Mouse (Mus musculus): ENCODE measurements around the gene Me1. TPM values are rescaled to one million over a fixed set of nuclear protein-coding genes. Genes with fewer than 3 reads are reported as not detected.
A peak's percentile ranks its signal among the peaks of the same experiment; 100 is the strongest.

The Me1 gene
- total and polyA plus RNA-seq, 2 experiments from 2014 or later, result 37.5 to 76.5 TPM

- Histone ChIP-seq H3K27me3 (ENCODE audit: insufficient read depth, low read length) (no peaks in the 10 kb centered on the region), H3K36me3 (ENCODE audit: insufficient read depth, low read length) (no peaks in the 10 kb centered on the region), H3K9me3 (ENCODE audit: low read length) (no peaks in the 10 kb centered on the region), H3K4me1 (ENCODE audit: insufficient read depth, low read length) (no peaks in the 10 kb centered on the region), H3K9ac (replicated peaks; ENCODE audit: low read length) (no peak overlapping the region), H3K4me3 (ENCODE audit: low read length) (no peak overlapping the region), H3K27ac (no peak overlapping the region), H3K4me2 (ENCODE audit: low read depth, low read length) (no peak overlapping the region)
- no peak for TF ChIP-seq CTCF (IDR thresholded peaks at IDR 0.05; ENCODE audit: low read depth)
- ATAC-seq (no peak), DNase-seq (ENCODE audit: low spot score) (no peak)
- WGBS, result 58% methylated on average over 5 of the region's 5 CpGs
These were observed 44.9 kb downstream of the Me1 start for GRCm38 (mm10) chr9:86650822-86651221.

- ATAC-seq (no peak), DNase-seq (ENCODE audit: low spot score) (no peak)
- Histone ChIP-seq H3K36me3 (ENCODE audit: insufficient read depth, low read length) (no peaks in the 10 kb centered on the region), H3K9me3 (ENCODE audit: low read length) (no peaks in the 10 kb centered on the region), H3K9ac (replicated peaks; ENCODE audit: low read length) (no peak overlapping the region), H3K27ac (no peak overlapping the region), H3K27me3 (ENCODE audit: insufficient read depth, low read length) (no peaks in the 10 kb centered on the region), H3K4me2 (ENCODE audit: low read depth, low read length) (no peak overlapping the region), H3K4me3 (ENCODE audit: low read length) (no peak overlapping the region), H3K4me1 (ENCODE audit: insufficient read depth, low read length) (no peaks in the 10 kb centered on the region)
- no peak for TF ChIP-seq CTCF (IDR thresholded peaks at IDR 0.05; ENCODE audit: low read depth)
- 63% methylated on average over 7 of the region's 7 CpGs for WGBS
These were observed 47.7 kb downstream of the Me1 start for GRCm38 (mm10) chr9:86647931-86648550.

- no peak overlapping the region for H3K4me2 ChIP-seq (ENCODE audit: low read depth, low read length)
- H3K9ac ChIP-seq (replicated peaks; ENCODE audit: low read length), result no peak overlapping the region
- no peaks in the 10 kb centered on the region for H3K4me1 ChIP-seq (ENCODE audit: insufficient read depth, low read length)
- H3K27ac ChIP-seq, result no peak overlapping the region
- H3K27me3 ChIP-seq (ENCODE audit: insufficient read depth, low read length), result no peaks in the 10 kb centered on the region
- H3K36me3 ChIP-seq (ENCODE audit: insufficient read depth, low read length), result no peaks in the 10 kb centered on the region
- no peaks in the 10 kb centered on the region for H3K9me3 ChIP-seq (ENCODE audit: low read length)
- no peak overlapping the region for H3K4me3 ChIP-seq (ENCODE audit: low read length)
- DNase-seq (ENCODE audit: low spot score), result no peak
- 0% methylated on average over 1 of the region's 1 CpGs for WGBS
- ATAC-seq, result no peak
- TF ChIP-seq CTCF (IDR thresholded peaks at IDR 0.05; ENCODE audit: low read depth), result peak; percentile 26; the same call in 1 of the 2 replicates
These were observed 48.9 kb downstream of the Me1 start for GRCm38 (mm10) chr9:86646807-86647206.

- no peaks in the 10 kb centered on the region for H3K9me3 ChIP-seq (ENCODE audit: low read length)
- H3K27me3 ChIP-seq (ENCODE audit: insufficient read depth, low read length), result no peaks in the 10 kb centered on the region
- no peak overlapping the region for H3K4me3 ChIP-seq (ENCODE audit: low read length)
- no peak overlapping the region for H3K27ac ChIP-seq
- no peaks in the 10 kb centered on the region for H3K4me1 ChIP-seq (ENCODE audit: insufficient read depth, low read length)
- H3K4me2 ChIP-seq (ENCODE audit: low read depth, low read length), result no peak overlapping the region
- ATAC-seq (no peak), DNase-seq (ENCODE audit: low spot score) (no peak)
- WGBS, result 91% methylated on average over 4 of the region's 4 CpGs
- H3K36me3 ChIP-seq (ENCODE audit: insufficient read depth, low read length), result no peaks in the 10 kb centered on the region
- TF ChIP-seq CTCF (IDR thresholded peaks at IDR 0.05; ENCODE audit: low read depth), result no peak
- H3K9ac ChIP-seq (replicated peaks; ENCODE audit: low read length), result no peak overlapping the region
These were observed 52.3 kb downstream of the Me1 start for GRCm38 (mm10) chr9:86643497-86643896.

GRCm38 (mm10) chr9:86638771-86639170 is 57.0 kb downstream of the Me1 start:
- no peak overlapping the region for H3K4me3 ChIP-seq (ENCODE audit: low read length)
- no peak overlapping the region for H3K9ac ChIP-seq (replicated peaks; ENCODE audit: low read length)
- H3K27me3 ChIP-seq (ENCODE audit: insufficient read depth, low read length), result no peaks in the 10 kb centered on the region
- WGBS, result 63% methylated on average over 6 of the region's 6 CpGs
- no peaks in the 10 kb centered on the region for H3K4me1 ChIP-seq (ENCODE audit: insufficient read depth, low read length)
- H3K36me3 ChIP-seq (ENCODE audit: insufficient read depth, low read length), result no peaks in the 10 kb centered on the region
- no peak for TF ChIP-seq CTCF (IDR thresholded peaks at IDR 0.05; ENCODE audit: low read depth)
- no peak overlapping the region for H3K27ac ChIP-seq
- H3K4me2 ChIP-seq (ENCODE audit: low read depth, low read length), result no peak overlapping the region
- ATAC-seq, result no peak
- no peaks in the 10 kb centered on the region for H3K9me3 ChIP-seq (ENCODE audit: low read length)
- DNase-seq (ENCODE audit: low spot score), result no peak

GRCm38 (mm10) chr9:86631153-86631552 is 64.6 kb downstream of the Me1 start:
- Histone ChIP-seq H3K9ac (replicated peaks; ENCODE audit: low read length) (no peak overlapping the region), H3K27me3 (ENCODE audit: insufficient read depth, low read length) (no peaks in the 10 kb centered on the region), H3K9me3 (ENCODE audit: low read length) (no peaks in the 10 kb centered on the region), H3K27ac (no peak overlapping the region), H3K36me3 (ENCODE audit: insufficient read depth, low read length) (no peaks in the 10 kb centered on the region), H3K4me3 (ENCODE audit: low read length) (no peak overlapping the region), H3K4me2 (ENCODE audit: low read depth, low read length) (no peak overlapping the region), H3K4me1 (ENCODE audit: insufficient read depth, low read length) (peaks cover 6% of the 10 kb centered on the region; the same call in 1 of the 2 replicates)
- 84% methylated on average over 7 of the region's 7 CpGs for WGBS
- DNase-seq (ENCODE audit: low spot score), result no peak
- TF ChIP-seq CTCF (IDR thresholded peaks at IDR 0.05; ENCODE audit: low read depth), result no peak
- no peak for ATAC-seq

- no peaks in the 10 kb centered on the region for H3K36me3 ChIP-seq (ENCODE audit: insufficient read depth, low read length)
- ATAC-seq (no peak), DNase-seq (ENCODE audit: low spot score) (no peak)
- H3K27me3 ChIP-seq (ENCODE audit: insufficient read depth, low read length), result no peaks in the 10 kb centered on the region
- TF ChIP-seq CTCF (IDR thresholded peaks at IDR 0.05; ENCODE audit: low read depth), result no peak
- H3K9ac ChIP-seq (replicated peaks; ENCODE audit: low read length), result no peak overlapping the region
- no peak overlapping the region for H3K27ac ChIP-seq
- H3K4me2 ChIP-seq (ENCODE audit: low read depth, low read length), result no peak overlapping the region
- no peak overlapping the region for H3K4me3 ChIP-seq (ENCODE audit: low read length)
- H3K4me1 ChIP-seq (ENCODE audit: insufficient read depth, low read length), result peaks cover 6% of the 10 kb centered on the region; the same call in 1 of the 2 replicates
- H3K9me3 ChIP-seq (ENCODE audit: low read length), result no peaks in the 10 kb centered on the region
- WGBS, result 79% methylated on average over 5 of the region's 5 CpGs
These were observed 65.3 kb downstream of the Me1 start for GRCm38 (mm10) chr9:86630352-86630931.
